Mouse (Mus musculus) urinary bladder, postnatal 10 days (tissue): ENCODE results near the gene Parn.

Experiments
- DNase-seq: peaks from one replicate; pipeline ENCODE4 v3.0.0; 2022; ENCODE audit warnings: low spot score

The Parn gene

DNA sequence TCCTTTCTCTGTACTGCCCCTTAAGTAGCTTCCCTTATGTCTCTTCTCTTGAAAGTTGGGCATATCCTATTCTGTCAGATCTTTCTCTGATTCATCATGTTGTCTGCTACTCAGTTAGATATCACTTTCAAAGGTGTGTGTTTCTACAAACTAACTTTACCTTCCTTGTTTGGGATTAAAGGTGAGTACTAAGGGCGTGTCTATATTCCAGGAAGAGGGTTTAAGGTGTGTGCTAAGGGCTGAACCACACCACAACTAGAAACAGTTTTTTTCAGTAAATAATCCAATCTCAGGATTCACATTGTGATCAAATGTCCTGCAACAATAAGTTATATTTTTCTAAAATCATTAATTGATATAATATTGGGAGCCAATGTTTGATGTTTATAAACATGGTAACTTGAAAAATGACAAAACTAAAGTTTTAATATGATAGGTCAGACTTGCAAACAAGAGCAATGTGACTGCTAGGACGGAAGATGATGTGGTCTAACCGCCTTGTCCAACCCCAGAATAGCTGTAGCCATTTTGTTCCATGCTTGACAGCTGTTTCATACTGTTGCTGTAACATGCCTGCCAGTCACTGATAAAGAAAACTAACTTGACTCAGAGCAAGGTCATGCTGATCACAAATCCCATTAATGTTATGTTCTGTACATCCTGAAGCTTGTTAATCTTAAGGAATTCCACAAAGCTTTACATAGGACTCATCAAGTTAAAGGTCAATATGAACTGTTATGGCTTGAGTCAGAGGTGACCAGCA lies 46.0 kb downstream of the Parn start:
- DNase-seq: no peak

- DNase-seq: no peak
Observed at GRCm38 (mm10) chr16:13620194-13620593, 47.8 kb downstream of the Parn start.

- DNase-seq: no peak
Observed at GRCm38 (mm10) chr16:13615276-13615675, 52.7 kb downstream of the Parn start.

DNA sequence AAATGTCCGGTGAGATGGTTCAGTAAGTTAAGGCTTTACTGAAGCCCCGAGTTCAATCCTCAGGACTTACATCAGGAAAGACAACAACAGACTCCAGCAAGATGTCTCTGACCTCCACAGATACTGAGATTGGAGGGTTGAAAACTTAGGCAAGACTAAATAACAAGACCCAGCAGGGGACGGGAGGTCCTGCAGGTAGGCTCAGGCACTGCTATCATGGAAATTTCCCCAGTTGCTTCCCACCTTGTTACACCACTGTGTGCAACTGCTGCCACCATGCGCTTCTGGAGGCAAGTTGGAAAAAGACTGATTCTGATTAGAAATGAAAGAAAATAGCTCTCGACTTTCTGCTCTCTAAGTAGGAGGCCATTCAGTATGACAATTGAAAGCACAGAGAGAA lies 55.4 kb downstream of the Parn start:
- DNase-seq: no peak

- DNase-seq: no peak
Observed at GRCm38 (mm10) chr16:13612058-13612457, 55.9 kb downstream of the Parn start.

DNA sequence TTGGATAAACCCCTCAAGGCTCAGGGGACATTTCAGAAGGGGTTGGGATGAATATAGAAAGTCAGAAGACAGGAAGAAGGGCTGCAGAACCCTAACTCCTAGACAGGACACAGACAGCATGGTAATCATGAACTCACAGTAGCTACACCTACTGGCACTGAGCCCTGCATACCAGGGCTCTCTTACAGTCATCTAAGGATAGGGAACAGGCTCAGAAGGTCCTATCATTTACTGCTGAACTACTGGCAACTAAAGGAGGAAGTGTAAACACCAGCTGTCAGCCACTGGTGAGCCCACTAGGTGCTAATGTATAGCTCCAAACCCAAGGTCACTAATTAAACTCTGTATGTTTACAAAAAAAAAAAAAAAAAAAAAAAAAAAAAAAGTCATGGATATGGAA lies 56.6 kb downstream of the Parn start:
- no peak for DNase-seq

- no peak for DNase-seq
Observed at GRCm38 (mm10) chr16:13610951-13611381, 57.0 kb downstream of the Parn start.

- no peak for DNase-seq
Observed at GRCm38 (mm10) chr16:13608705-13609085, 59.3 kb downstream of the Parn start.

DNA sequence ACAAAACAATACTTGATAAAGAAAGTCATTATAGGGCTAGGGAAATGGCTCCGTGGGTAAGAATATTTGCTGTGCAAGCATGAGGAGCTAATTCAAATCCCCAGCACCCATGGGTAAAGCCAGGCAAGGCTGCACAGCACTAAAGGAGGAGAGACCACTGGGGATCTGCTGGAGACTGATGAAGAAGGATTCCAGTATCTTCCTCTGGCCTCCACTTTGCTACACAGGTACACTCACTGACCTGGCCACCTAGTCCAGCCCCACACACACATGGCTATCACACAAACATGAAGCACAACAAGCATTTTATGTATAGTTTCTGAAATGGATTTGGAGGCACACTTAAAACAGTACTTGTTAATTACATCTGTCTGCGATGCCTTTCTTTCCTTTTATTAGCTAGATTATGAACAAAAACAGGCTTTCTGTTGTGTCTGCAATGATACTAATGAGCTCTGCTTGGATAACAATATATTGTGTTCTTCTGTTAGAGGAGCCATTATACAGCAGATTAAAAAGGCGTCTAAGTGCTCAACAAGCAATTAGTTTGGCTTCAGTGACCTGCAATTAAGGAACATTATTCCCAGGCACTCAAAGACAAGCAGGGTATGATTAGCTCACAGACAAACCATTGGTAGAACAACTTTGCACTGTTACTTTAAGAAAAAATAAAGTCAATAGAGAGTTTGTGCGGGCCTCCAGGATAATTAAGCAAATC lies 59.8 kb downstream of the Parn start:
- no peak for DNase-seq

DNA sequence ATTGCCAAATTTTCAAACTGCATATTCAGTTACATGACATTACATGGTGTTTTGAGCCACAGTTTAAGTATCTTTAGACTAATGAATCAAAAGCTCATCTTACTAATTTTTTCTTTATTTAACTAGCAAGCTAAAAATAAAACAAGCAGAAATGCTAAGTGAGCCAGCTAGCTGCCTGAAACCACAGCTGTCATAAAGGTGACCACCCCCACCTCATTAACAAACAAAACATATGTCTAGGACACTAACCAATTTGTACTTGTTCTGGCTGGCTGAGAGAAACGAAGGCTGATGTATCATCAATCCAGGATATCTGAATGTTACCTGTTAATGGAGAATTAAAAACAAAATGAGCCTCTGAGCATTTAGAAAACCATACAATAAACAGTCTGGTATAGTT lies 65.2 kb downstream of the Parn start:
- no peak for DNase-seq

- DNase-seq: no peak
Observed at GRCm38 (mm10) chr16:13589049-13589408, 78.9 kb downstream of the Parn start.

GRCm38 (mm10) chr16:13588182-13589048 lies 79.6 kb downstream of the Parn start:
- DNase-seq: no peak

DNA sequence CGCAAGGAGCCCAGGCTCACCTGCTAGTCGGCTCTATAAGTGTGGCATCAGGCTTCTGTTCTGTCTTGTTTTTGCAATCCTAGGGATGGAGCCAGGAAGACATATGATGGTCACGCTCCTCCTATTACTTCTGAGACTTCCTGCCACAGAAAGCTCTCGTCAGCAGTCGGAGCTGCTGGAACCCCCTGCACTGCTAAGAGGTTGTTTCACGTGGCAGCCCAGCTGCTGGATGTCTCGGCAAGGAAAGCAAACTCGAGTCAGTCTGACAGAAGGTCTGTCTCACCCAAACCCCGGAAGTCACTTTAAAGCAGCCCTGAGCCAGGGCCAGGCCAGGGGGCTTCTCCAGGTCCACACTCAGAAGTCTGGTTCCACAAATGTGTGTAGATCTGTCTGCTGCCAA lies 82.7 kb downstream of the Parn start:
- DNase-seq: no peak

GRCm38 (mm10) chr16:13580784-13581183 lies 87.2 kb downstream of the Parn start:
- DNase-seq: no peak

DNA sequence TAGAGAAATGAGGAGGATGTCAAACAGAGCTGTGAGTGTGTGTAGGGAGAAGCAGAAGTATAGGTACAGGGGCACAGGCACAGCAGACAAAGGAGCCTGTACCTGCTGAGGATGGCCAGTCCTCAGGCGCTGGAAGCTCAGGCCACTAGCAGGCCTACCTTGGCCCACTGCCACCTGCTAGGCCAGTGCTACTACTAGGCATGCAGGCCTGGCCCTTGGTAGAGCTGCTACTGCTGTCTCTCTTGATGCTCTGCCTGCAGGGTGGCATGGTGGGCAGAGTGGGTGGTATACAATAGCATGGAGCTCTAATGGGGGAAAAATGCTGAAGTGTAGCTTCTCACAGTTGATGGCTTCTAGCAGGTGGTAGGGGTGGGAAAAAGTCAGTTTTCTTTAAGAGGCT lies 88.0 kb downstream of the Parn start:
- no peak for DNase-seq

- no peak for DNase-seq
Observed at GRCm38 (mm10) chr16:13575306-13575705, 92.7 kb downstream of the Parn start.

DNA sequence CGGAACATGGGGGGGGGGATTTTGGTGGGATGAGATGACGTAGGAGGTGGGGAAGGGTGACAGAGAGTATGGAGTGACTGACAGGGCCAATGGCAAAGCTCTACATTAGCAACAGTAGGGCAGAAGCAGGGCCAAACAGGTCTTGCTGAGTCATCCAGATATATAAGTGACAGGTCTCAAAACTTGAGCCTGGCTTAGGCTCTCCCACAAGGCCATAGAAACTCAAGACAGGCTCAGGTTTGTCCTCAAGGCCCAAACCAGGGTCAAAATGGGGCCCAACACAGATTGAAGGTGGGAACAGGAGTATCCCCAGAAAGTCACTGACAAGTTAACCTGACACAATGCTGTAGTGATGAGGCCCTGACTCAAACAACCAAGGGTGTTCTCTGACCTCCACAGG lies 99.7 kb downstream of the Parn start:
- no peak for DNase-seq

DNA sequence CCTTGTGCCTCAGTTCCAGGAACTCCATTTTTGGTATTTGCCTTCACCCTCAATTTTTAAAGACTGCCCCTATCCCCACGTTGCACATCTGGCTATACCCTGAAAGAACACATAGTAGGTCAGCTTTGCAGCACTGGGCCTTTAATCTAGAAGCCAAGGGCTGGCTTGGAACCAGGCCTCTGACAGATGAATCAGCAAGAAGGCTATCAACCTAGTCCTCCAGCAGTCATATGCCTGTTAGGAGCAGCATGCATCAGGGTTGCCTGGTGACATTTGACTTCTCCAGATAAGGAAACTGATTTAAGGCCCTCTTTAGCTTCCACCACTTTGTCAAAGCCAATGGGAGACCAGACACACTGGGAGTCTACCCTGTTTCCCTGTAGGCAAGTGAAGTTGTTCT lies 100.4 kb downstream of the Parn start:
- no peak for DNase-seq

- no peak for DNase-seq
Observed at GRCm38 (mm10) chr16:13566351-13566750, 101.6 kb downstream of the Parn start.

DNA sequence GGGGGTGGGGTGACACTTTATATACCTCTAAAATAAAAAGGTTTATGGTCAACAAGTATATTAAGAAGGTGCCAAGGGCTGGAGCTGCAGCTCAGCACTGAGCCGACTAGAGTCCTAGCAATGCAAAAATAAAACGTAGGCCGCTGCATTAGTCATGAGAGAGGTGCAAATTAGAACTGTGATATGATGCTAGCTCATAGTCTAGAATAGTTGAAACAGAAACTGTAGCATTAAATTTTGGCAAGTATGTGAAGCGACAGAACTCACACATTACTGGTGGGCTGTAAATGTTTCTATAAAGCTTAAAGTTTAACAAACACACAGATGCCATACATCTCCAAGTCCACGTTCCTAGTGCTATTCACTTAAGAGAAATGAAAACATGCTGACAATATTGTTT lies 102.7 kb downstream of the Parn start:
- no peak for DNase-seq

DNA sequence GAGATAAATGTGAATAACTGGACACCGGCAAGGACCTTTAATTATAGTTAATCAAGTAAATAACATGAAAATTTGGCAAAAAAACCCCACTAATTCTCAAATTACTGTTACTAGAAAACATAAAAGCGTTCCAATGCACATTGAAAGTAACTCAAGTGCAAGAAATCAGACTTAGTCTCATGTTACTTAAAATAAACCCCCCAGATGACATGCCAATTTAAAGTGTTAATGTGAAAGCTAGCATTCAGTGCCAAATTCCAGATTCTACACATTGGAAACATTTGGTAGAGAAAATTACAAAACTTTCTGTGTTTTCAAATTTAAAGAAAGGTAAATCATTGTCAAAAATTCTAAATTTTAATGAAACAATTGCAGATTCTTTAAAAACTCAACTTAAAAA lies 110.2 kb downstream of the Parn start:
- DNase-seq: no peak

GRCm38 (mm10) chr16:13556954-13557470 lies 111.0 kb downstream of the Parn start:
- DNase-seq: no peak

- no peak for DNase-seq
Observed at GRCm38 (mm10) chr16:13556446-13556845, 111.5 kb downstream of the Parn start.
